Mouse (Mus musculus) MEL (cell line): ENCODE data around the gene Olfr644.

ENCODE experiments used
- CTCF ChIP-seq, 3 experiments: IDR thresholded peaks in 2 of 3; conservative IDR thresholded peaks in 1 of 3; 2 replicates each; pipeline ENCODE4 v1.5.1; 2011 to 2012; ENCODE audit warnings: low read length in 3 of 3, low read depth in 2 of 3, mild to moderate bottlenecking in 2 of 3, improper control_type of control experiment in 1 of 3, inconsistent platforms in 1 of 3, mixed read lengths in 1 of 3, moderate library complexity in 1 of 3; ENCODE audit not compliant: control insufficient read depth in 1 of 3, insufficient read depth in 1 of 3, poor library complexity in 1 of 3, severe bottlenecking in 1 of 3
- MAX ChIP-seq: IDR thresholded peaks from 2 replicates; pipeline ENCODE4 v1.6.1; 2011; ENCODE audit warnings: low read length, improper control_type of control experiment
- MXI1 ChIP-seq: IDR thresholded peaks from 2 replicates; pipeline ENCODE4 v1.6.1; 2011; ENCODE audit warnings: mild to moderate bottlenecking, low read depth, low read length, improper control_type of control experiment
- NRF1 ChIP-seq: IDR thresholded peaks from 2 replicates; pipeline ENCODE4 v1.6.1; 2014; ENCODE audit warnings: low read depth, mild to moderate bottlenecking, inconsistent platforms, low read length, improper control_type of control experiment, moderate library complexity; ENCODE audit not compliant: poor library complexity, insufficient read depth, severe bottlenecking
- POLR2A ChIP-seq, 2 experiments: IDR thresholded peaks; 2 replicates each; pipeline ENCODE4 v1.6.1; 2011 to 2012; ENCODE audit warnings: low read length in 2 of 2, mild to moderate bottlenecking in 2 of 2, control low read depth in 1 of 2, improper control_type of control experiment in 1 of 2, low read depth in 1 of 2, moderate library complexity in 1 of 2; ENCODE audit not compliant: control insufficient read depth in 1 of 2, insufficient read depth in 1 of 2, poor library complexity in 1 of 2
- TAL1 ChIP-seq: IDR thresholded peaks from 2 replicates; pipeline ENCODE4 v1.6.1; 2012; ENCODE audit warnings: mild to moderate bottlenecking, inconsistent platforms, low read length, moderate library complexity, mixed read lengths
- USF1 ChIP-seq: IDR thresholded peaks from 2 replicates; pipeline ENCODE4 v1.6.1; 2014; ENCODE audit warnings: low read depth, mild to moderate bottlenecking, inconsistent platforms, low read length, improper control_type of control experiment, moderate library complexity
- ZC3H11A ChIP-seq: IDR thresholded peaks from 2 replicates; pipeline ENCODE4 v1.6.1; 2012; ENCODE audit warnings: low read depth, mild to moderate bottlenecking, inconsistent platforms, low read length, improper control_type of control experiment

- no peak for TF ChIP-seq CTCF (IDR thresholded peaks at IDR 0.05 in 2 of 3, conservative IDR thresholded peaks at IDR 0.05 in 1 of 3; ENCODE audit: control insufficient read depth in 1 of 3, insufficient read depth in 1 of 3, low read depth in 2 of 3, low read length in 3 of 3, poor library complexity in 1 of 3, severe bottlenecking in 1 of 3)
- no peak for TF ChIP-seq USF1
- TF ChIP-seq MAX, result no peak
- no peak for TF ChIP-seq POLR2A (IDR thresholded peaks at IDR 0.05; ENCODE audit: control insufficient read depth in 1 of 2, insufficient read depth in 1 of 2, low read depth in 1 of 2, low read length in 2 of 2, poor library complexity in 1 of 2)
- no peak for TF ChIP-seq TAL1
- TF ChIP-seq ZC3H11A, result no peak
- TF ChIP-seq NRF1, result no peak
- TF ChIP-seq MXI1, result no peak
Measured at GRCm38 (mm10) chr7:104071769-104072168, at the start of gene Olfr644.
